15 mouse cellular contexts compared by ENCODE assay signal in genomic region chr1:165327831-165328230, GRCm38 (mm10). TPM values are rescaled to one million over a fixed set of nuclear protein-coding genes. Genes with fewer than 3 reads are reported as not detected.
DNase-seq lines count a peak whose midpoint lies in the region; ATAC-seq lines count a peak whose summit lies in the region.
"Had no signal": no experiment of that assay in that cellular context is flagged by ENCODE, and none has a peak within 500 bp of the region (broad histone marks: within the 10 kb centered on the region; RNA-seq: fewer than 3 reads in every experiment).

No protein-coding gene starts in this region.

- 0 out of 2 replicates have a peak overlapping the region, but pooled peaks have one; percentile 20 for H3K27ac ChIP-seq in heart, embryonic 13.5 days (replicated peaks)
- no peak overlapping the region for H3K27ac ChIP-seq in embryonic facial prominence, embryonic 10.5 days (replicated peaks)
- H3K27ac ChIP-seq in limb, embryonic 15.5 days = no peak overlapping the region
- H3K27ac ChIP-seq: midbrain, embryonic 10.5 days; stomach, embryonic 15.5 days had no signal

- H3K4me3 ChIP-seq in heart, embryonic 13.5 days = no peak overlapping the region
- no peak overlapping the region for H3K4me3 ChIP-seq in embryonic facial prominence, embryonic 10.5 days
- H3K4me3 ChIP-seq in limb, embryonic 15.5 days = no peak overlapping the region
- H3K4me3 ChIP-seq: midbrain, embryonic 10.5 days; stomach, embryonic 15.5 days had no signal

- no peak overlapping the region for H3K9ac ChIP-seq in heart, embryonic 13.5 days
- H3K9ac ChIP-seq in limb, embryonic 15.5 days = no peak overlapping the region
- H3K9ac ChIP-seq: stomach, embryonic 15.5 days had no signal

- 52% methylated on average over 5 of the region's 5 CpGs for WGBS in heart, embryonic 13.5 days
- WGBS in embryonic facial prominence, embryonic 10.5 days = 75% methylated on average over 5 of the region's 5 CpGs
- 25% methylated on average over 5 of the region's 5 CpGs for WGBS in limb, embryonic 15.5 days

- peaks cover 35% of the 10 kb centered on the region for H3K36me3 ChIP-seq in heart, embryonic 13.5 days
- peaks cover 27% of the 10 kb centered on the region for H3K36me3 ChIP-seq in embryonic facial prominence, embryonic 10.5 days (replicated peaks)
- H3K36me3 ChIP-seq in limb, embryonic 15.5 days = peaks cover 18% of the 10 kb centered on the region

- H3K9me3 ChIP-seq in heart, embryonic 13.5 days = no peaks in the 10 kb centered on the region
- no peaks in the 10 kb centered on the region for H3K9me3 ChIP-seq in embryonic facial prominence, embryonic 10.5 days
- no peaks in the 10 kb centered on the region for H3K9me3 ChIP-seq in limb, embryonic 15.5 days
- H3K9me3 ChIP-seq: midbrain, embryonic 10.5 days; stomach, embryonic 15.5 days had no signal

- H3K27me3 ChIP-seq in heart, embryonic 13.5 days (replicated peaks) = no peaks in the 10 kb centered on the region
- no peaks in the 10 kb centered on the region for H3K27me3 ChIP-seq in embryonic facial prominence, embryonic 10.5 days (replicated peaks; ENCODE audit: low read depth, poor library complexity, severe bottlenecking)
- H3K27me3 ChIP-seq in limb, embryonic 15.5 days = no peaks in the 10 kb centered on the region
- H3K27me3 ChIP-seq: stomach, embryonic 15.5 days had no signal

- peaks cover 8% of the 10 kb centered on the region for H3K4me1 ChIP-seq in heart, embryonic 13.5 days
- peaks cover 16% of the 10 kb centered on the region for H3K4me1 ChIP-seq in embryonic facial prominence, embryonic 10.5 days
- H3K4me1 ChIP-seq in limb, embryonic 15.5 days = no peaks in the 10 kb centered on the region
- H3K4me1 ChIP-seq: midbrain, embryonic 10.5 days; stomach, embryonic 15.5 days had no signal

- no peak for ATAC-seq in heart, embryonic 13.5 days (ENCODE audit: extremely low read depth, insufficient number of reproducible peaks, low FRiP score, low TSS enrichment)
- ATAC-seq in limb, embryonic 15.5 days (ENCODE audit: insufficient number of reproducible peaks, low FRiP score, low TSS enrichment, low read depth) = peak; percentile 7; the same call in 1 of the 2 replicates
- ATAC-seq: forebrain, embryonic 14.5 days; inflammation-experienced regulatory T-cells, adult 6 months had no signal

- intact Hi-C loops in heart, postnatal 25 days (cut with DNase I) = loop anchor here (10.0 kb wide), 1 partner anchor 193 kb away; no protein-coding TSS in a partner anchor

- DNase-seq in heart, postnatal 25 days (ENCODE audit: low spot score) = no peak
- peak; percentile 57 for DNase-seq in adrenal gland, postnatal 14 days
- peak; percentile 33 for DNase-seq in embryonic facial prominence, embryonic 10.5 days (ENCODE audit: low spot score)
- no peak for DNase-seq in thymus, adult 18-20 months
- no peak for DNase-seq in frontal cortex, adult 2 months (ENCODE audit: extremely low spot score in 1 of 2, low spot score in 1 of 2)
- DNase-seq: cerebellum, adult 8-10 months; heart, adult 11 months; right cerebral cortex, adult 18-20 months; thymus, postnatal 4 days had no signal

- no peak overlapping the region for H3K4me2 ChIP-seq in heart, embryonic 13.5 days
- no peak overlapping the region for H3K4me2 ChIP-seq in limb, embryonic 15.5 days
- H3K4me2 ChIP-seq: stomach, embryonic 15.5 days had no signal

RNA-seq across cellular contexts. Expression of gene Gpr161, which starts 32.2 kb away (rescaled TPM):
- 0.57 and 0.59 TPM in 2 replicates for polyA plus RNA-seq in heart, embryonic 13.5 days (2015; fragmentation: Nextera tagmentation; extraction: Ambion mirVana)
- total RNA-seq in heart, postnatal 25 days (2021) = 1 to 10 TPM; 1.2 to 2.2 TPM
- 1.7 and 2.5 TPM in 2 replicates for total RNA-seq in adrenal gland, postnatal 14 days (2021)
- 1.7 TPM in 2 replicates for polyA plus RNA-seq in embryonic facial prominence, embryonic 10.5 days (2016; fragmentation: Nextera tagmentation; extraction: Ambion mirVana)
- polyA plus RNA-seq in limb, embryonic 15.5 days (2015; fragmentation: Nextera tagmentation; extraction: Ambion mirVana) = 0.94 and 1.3 TPM in 2 replicates
- polyA plus RNA-seq in frontal cortex, adult 2 months (2012; rRNA removed) = 4.5 and 5.0 TPM in 2 replicates
- polyA plus RNA-seq: inflammation-experienced regulatory T-cells, adult 6 months had no signal

Comparison
In these comparisons a context has a peak if more than half of its experiments do, and no peak if none do; other contexts are left out.
1. DNase-seq: peak in adrenal gland, postnatal 14 days (single experiment) and embryonic facial prominence, embryonic 10.5 days (single experiment); none in heart, postnatal 25 days (single experiment), thymus, adult 18-20 months (0 of 2) and frontal cortex, adult 2 months (0 of 2).